Mouse (Mus musculus) E14TG2a.4 (cell line): ENCODE results near the gene Gm3149.
"Not testable (repeated sequence)": the region's sequence is repeated elsewhere in the genome, so short reads cannot be mapped to it uniquely, and the experiment has no call there.

ENCODE experiments used
- CTCF ChIP-seq: conservative IDR thresholded peaks from 2 replicates; pipeline ENCODE4 v1.5.1; 2014; ENCODE audit warnings: low read length
- NANOG ChIP-seq: IDR thresholded peaks from 2 replicates; pipeline ENCODE4 v1.6.1; 2014; ENCODE audit warnings: borderline replicate concordance, low read length, mixed read lengths
- POU5F1 ChIP-seq: IDR thresholded peaks from 2 replicates; pipeline ENCODE4 v1.6.1; 2014; ENCODE audit warnings: low read length, borderline replicate concordance

DNA sequence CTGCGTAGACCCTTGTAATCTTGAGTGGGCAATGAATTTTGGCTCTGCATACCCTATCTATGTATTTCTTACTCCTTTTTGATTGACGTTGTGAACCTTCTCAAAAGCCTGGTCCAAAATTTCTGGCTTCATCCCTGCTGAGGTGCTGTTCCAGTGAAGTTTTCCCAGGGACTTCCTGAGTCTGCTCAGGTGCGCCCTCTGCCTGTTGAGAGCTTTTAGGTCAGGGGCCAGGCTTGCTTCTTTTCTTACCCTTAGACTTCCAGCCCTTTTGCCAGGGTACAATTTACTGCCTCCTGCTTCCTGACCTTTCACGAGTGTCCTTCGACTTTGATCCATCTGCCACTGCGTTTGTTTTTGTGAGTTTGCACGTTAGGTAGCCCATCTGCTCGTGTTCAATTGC lies 18.4 kb downstream of the Gm3149 start:
- TF ChIP-seq CTCF, POU5F1, NANOG: not testable (repeated sequence)
